Mouse (Mus musculus): Measurements from ENCODE around the gene Gpr153. TPM values are rescaled to one million over a fixed set of nuclear protein-coding genes. Genes with fewer than 3 reads are reported as not detected.

The Gpr153 gene
- polyA plus RNA-seq, 1 experiment = 1.4 TPM

- WGBS = 84% methylated on average over 8 of the region's 8 CpGs
- no peaks in the 10 kb centered on the region for H3K4me1 ChIP-seq (ENCODE audit: control insufficient read depth, insufficient read depth, low read length)
These were observed 30.1 kb upstream of the Gpr153 start for GRCm38 (mm10) chr4:152243969-152244368.

DNA sequence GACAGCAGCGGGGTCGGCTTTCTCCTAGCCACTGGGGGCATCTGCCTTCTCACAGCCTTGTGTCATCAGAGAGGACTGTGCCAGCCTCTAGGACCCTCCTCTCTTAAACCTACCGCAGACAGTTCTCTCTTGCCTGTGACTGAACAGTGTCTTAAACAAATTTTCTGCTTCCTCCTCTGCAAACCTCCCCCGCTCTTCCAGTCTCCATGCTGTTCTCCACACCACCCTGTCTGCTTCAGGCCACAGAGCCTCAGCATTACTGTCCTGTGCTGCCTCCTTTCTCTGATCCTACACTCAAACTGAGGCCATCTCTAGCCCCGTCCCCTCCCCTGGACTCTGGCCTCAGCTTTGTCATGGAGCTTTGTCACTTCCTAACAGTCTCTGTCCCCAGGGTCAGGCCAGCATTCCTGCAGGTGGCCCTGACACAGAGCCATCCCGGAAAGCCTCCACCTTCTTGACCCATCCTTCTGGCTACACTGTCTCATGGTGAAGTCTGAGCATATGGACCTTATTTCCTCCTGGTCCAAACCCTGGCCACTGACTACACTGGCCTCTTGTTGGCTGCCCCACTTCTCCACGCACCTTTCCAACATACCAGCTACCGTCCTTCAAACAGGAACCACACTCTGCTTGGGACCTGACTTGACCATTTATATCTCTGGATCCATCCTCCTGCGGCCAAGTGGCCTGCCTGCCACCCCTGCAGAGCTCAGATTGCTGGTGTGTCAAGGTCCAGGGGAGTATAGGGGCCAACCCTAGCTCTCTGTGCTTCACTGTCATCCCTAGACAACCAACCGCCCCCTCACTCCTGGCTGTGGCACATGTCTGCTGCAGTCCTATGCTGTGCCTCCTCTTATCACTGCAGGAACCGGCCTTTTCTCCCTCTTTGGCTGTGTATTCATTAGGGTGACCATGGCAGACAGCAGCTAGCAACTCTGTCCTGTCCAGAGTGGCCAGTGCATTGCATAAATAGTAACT, 29.2 kb upstream of the Gpr153 start:
- no peak overlapping the region for H3K27ac ChIP-seq (ENCODE audit: control insufficient read depth, insufficient read depth, low read depth, low read length, poor library complexity)
- TF ChIP-seq CTCF (IDR thresholded peaks at IDR 0.05; ENCODE audit: control insufficient read depth, insufficient read depth, low read length) (no peak), POLR2A (IDR thresholded peaks at IDR 0.05; ENCODE audit: borderline replicate concordance, control insufficient read depth, low read depth, low read length) (no peak)
- H3K4me3 ChIP-seq (replicated peaks; ENCODE audit: control insufficient read depth, low read depth, low read length) = no peak overlapping the region
- WGBS = 84% methylated on average over 11 of the region's 11 CpGs
- H3K4me1 ChIP-seq (ENCODE audit: control insufficient read depth, insufficient read depth, low read length) = no peaks in the 10 kb centered on the region

More at GRCm38 (mm10) chr4:152243969-152244368, 30.1 kb upstream of the Gpr153 start:
- Histone ChIP-seq H3K4me3 (replicated peaks; ENCODE audit: control insufficient read depth, low read depth, low read length) (no peak overlapping the region), H3K27ac (ENCODE audit: control insufficient read depth, insufficient read depth, low read depth, low read length, poor library complexity) (no peak overlapping the region)
- TF ChIP-seq CTCF (IDR thresholded peaks at IDR 0.05; ENCODE audit: control insufficient read depth, insufficient read depth, low read length) (no peak), POLR2A (IDR thresholded peaks at IDR 0.05; ENCODE audit: borderline replicate concordance, control insufficient read depth, low read depth, low read length) (no peak)

- H3K27ac ChIP-seq (ENCODE audit: control insufficient read depth, insufficient read depth, low read depth, low read length, poor library complexity) = no peak overlapping the region
- no peaks in the 10 kb centered on the region for H3K4me1 ChIP-seq (ENCODE audit: control insufficient read depth, insufficient read depth, low read length)
- no peak for TF ChIP-seq CTCF (IDR thresholded peaks at IDR 0.05; ENCODE audit: control insufficient read depth, insufficient read depth, low read length)
- TF ChIP-seq POLR2A (IDR thresholded peaks at IDR 0.05; ENCODE audit: borderline replicate concordance, control insufficient read depth, low read depth, low read length) = no peak
- H3K4me3 ChIP-seq (replicated peaks; ENCODE audit: control insufficient read depth, low read depth, low read length) = no peak overlapping the region
- 79% methylated on average over 6 of the region's 6 CpGs for WGBS
These were observed 28.0 kb upstream of the Gpr153 start for GRCm38 (mm10) chr4:152246011-152246410.

- Histone ChIP-seq H3K4me3 (replicated peaks; ENCODE audit: control insufficient read depth, low read depth, low read length) (no peak overlapping the region), H3K27ac (ENCODE audit: control insufficient read depth, insufficient read depth, low read depth, low read length, poor library complexity) (no peak overlapping the region), H3K4me1 (ENCODE audit: control insufficient read depth, insufficient read depth, low read length) (no peaks in the 10 kb centered on the region)
- TF ChIP-seq CTCF (IDR thresholded peaks at IDR 0.05; ENCODE audit: control insufficient read depth, insufficient read depth, low read length) (no peak), POLR2A (IDR thresholded peaks at IDR 0.05; ENCODE audit: borderline replicate concordance, control insufficient read depth, low read depth, low read length) (no peak)
- WGBS = 63% methylated on average over 3 of the region's 3 CpGs
These were observed 26.8 kb upstream of the Gpr153 start for GRCm38 (mm10) chr4:152247195-152247594.

DNA sequence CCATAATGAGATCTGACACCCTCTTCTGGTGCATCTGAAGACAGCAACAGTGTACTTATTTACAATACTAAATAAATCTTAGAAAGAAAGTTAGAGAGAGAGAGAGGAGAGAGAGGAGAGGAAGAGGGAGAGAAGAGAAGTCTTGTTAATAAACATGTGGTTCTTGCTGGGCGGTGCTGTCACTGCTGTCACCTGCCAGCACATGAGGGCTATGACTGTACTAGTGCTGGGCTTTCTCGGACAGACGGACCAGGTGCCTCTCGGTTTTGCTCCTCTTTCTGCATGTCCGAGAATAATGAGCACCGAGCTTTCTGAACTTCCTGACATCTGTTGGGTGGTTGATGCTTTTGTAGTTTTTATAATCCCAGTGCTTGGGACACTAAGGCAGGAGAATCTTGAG, 23.4 kb upstream of the Gpr153 start:
- Histone ChIP-seq H3K4me3 (replicated peaks; ENCODE audit: control insufficient read depth, low read depth, low read length) (no peak overlapping the region), H3K4me1 (ENCODE audit: control insufficient read depth, insufficient read depth, low read length) (no peaks in the 10 kb centered on the region), H3K27ac (ENCODE audit: control insufficient read depth, insufficient read depth, low read depth, low read length, poor library complexity) (no peak overlapping the region)
- WGBS = 86% methylated on average over 6 of the region's 6 CpGs
- no peak for TF ChIP-seq CTCF (IDR thresholded peaks at IDR 0.05; ENCODE audit: control insufficient read depth, insufficient read depth, low read length)
- TF ChIP-seq POLR2A (IDR thresholded peaks at IDR 0.05; ENCODE audit: borderline replicate concordance, control insufficient read depth, low read depth, low read length) = no peak

DNA sequence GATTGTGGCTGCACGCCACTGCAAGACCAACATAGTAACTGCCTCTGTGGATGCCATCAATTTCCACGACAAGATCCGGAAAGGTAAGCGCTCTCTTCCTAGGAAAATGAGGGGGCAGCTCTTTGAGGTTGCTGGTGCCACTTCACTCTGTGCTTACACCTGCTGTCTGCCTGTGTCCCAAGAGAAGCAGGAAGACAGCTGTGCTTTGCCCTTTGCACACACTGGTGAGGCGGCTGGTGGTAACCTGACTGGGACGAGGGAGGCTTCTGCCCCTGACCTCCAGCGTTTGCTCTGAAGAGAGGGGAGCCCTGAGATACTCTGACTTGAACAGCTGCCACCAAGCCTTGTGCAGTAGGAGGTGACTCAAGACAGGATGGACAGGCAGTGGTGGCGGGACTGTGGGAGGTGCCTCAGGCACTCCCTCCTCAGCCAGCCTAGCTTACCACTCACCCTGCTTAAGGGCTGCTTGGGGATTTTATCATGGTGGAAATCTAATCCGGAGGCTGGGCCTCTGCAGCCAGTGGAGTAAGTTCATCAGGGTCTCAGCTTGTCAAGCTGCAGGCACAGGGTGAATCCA, 20.8 kb upstream of the Gpr153 start:
- Histone ChIP-seq H3K4me3 (replicated peaks; ENCODE audit: control insufficient read depth, low read depth, low read length) (no peak overlapping the region), H3K27ac (ENCODE audit: control insufficient read depth, insufficient read depth, low read depth, low read length, poor library complexity) (no peak overlapping the region), H3K4me1 (ENCODE audit: control insufficient read depth, insufficient read depth, low read length) (no peaks in the 10 kb centered on the region)
- TF ChIP-seq POLR2A (IDR thresholded peaks at IDR 0.05; ENCODE audit: borderline replicate concordance, control insufficient read depth, low read depth, low read length) = no peak
- TF ChIP-seq CTCF (IDR thresholded peaks at IDR 0.05; ENCODE audit: control insufficient read depth, insufficient read depth, low read length) = no peak
- 79% methylated on average over 9 of the region's 9 CpGs for WGBS

GRCm38 (mm10) chr4:152257070-152257469, 17.0 kb upstream of the Gpr153 start:
- TF ChIP-seq POLR2A (IDR thresholded peaks at IDR 0.05; ENCODE audit: borderline replicate concordance, control insufficient read depth, low read depth, low read length) (no peak), CTCF (IDR thresholded peaks at IDR 0.05; ENCODE audit: control insufficient read depth, insufficient read depth, low read length) (no peak)
- H3K4me1 ChIP-seq (ENCODE audit: control insufficient read depth, insufficient read depth, low read length) = no peaks in the 10 kb centered on the region
- peak overlapping the region; percentile 1; the same call in 1 of the 2 replicates for H3K27ac ChIP-seq (ENCODE audit: control insufficient read depth, insufficient read depth, low read depth, low read length, poor library complexity)
- no peak overlapping the region for H3K4me3 ChIP-seq (replicated peaks; ENCODE audit: control insufficient read depth, low read depth, low read length)
- WGBS = 49% methylated on average over 6 of the region's 6 CpGs

GRCm38 (mm10) chr4:152260451-152260850, 13.6 kb upstream of the Gpr153 start:
- Histone ChIP-seq H3K4me3 (replicated peaks; ENCODE audit: control insufficient read depth, low read depth, low read length) (no peak overlapping the region), H3K4me1 (ENCODE audit: control insufficient read depth, insufficient read depth, low read length) (no peaks in the 10 kb centered on the region), H3K27ac (ENCODE audit: control insufficient read depth, insufficient read depth, low read depth, low read length, poor library complexity) (no peak overlapping the region)
- 70% methylated on average over 8 of the region's 8 CpGs for WGBS
- no peak for TF ChIP-seq CTCF (IDR thresholded peaks at IDR 0.05; ENCODE audit: control insufficient read depth, insufficient read depth, low read length)
- TF ChIP-seq POLR2A (IDR thresholded peaks at IDR 0.05; ENCODE audit: borderline replicate concordance, control insufficient read depth, low read depth, low read length) = no peak
